Mouse (Mus musculus) C2C12 (cell line): ENCODE results near the gene Mllt3.

Experiments used
- CEBPB ChIP-seq: IDR thresholded peaks from one replicate; pipeline ENCODE4 v1.6.1; 2011; ENCODE audit warnings: low read depth, mild to moderate bottlenecking, control low read depth, moderate library complexity
- CTCF ChIP-seq: IDR thresholded peaks from one replicate; pipeline ENCODE4 v1.5.1; 2011; ENCODE audit not compliant: control insufficient read depth, insufficient read depth, insufficient read length
- MAX ChIP-seq: IDR thresholded peaks from one replicate; pipeline ENCODE4 v1.6.1; 2011; ENCODE audit warnings: mild to moderate bottlenecking, control low read depth
- MYOG ChIP-seq: IDR thresholded peaks from one replicate; pipeline ENCODE4 v1.6.1; 2011; ENCODE audit not compliant: control insufficient read depth, insufficient read length; ENCODE audit errors: extremely low read depth
- USF1 ChIP-seq: IDR thresholded peaks from one replicate; pipeline ENCODE4 v1.6.1; 2011; ENCODE audit warnings: low read depth, mild to moderate bottlenecking, control low read depth, moderate library complexity

DNA sequence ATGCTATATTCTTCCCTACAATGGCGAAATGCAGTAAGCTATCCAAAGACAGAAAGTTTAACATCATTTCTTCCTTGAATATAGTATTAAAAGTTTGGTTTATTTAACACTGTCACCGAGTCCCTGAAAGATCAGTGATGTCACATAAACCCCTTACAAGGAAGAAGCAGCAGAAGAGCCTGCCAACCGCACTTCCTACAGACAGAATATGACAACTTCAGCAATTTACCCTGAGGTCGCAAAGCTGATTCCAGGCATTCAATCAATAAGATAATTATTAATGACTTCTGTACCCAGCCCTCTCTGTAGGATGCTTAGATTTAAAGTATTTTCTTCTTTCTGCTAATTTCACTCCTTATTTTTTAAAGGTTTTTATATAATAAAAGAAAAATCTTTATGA lies 140.2 kb downstream of the Mllt3 start:
- TF ChIP-seq CEBPB (no peak), CTCF (no peak), MAX (no peak), USF1 (no peak), MYOG (no peak)
